Mouse (Mus musculus): ENCODE measurements around the gene Cd3e.

DNA sequence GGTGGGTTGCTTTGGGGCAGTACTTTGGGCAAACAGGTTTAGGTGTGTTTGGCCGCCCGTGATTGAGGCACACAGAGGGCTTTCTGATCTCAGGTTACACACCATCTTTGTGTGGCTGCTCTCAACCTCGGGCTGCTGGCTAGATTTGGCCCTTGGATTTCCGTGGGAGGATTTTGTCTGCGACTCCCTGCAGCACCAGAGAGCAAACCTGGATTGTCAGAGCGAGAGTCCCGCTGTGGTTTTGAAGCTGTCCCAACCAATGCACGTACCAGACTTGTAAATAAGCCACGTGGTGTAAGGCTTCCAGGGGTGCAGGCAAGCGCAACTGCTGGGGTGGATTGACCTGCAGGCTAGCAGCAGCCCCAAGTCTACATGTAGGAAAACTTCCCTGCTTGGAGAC is 33.5 kb upstream of the Cd3e start:
- no peak for TF ChIP-seq CTCF (IDR thresholded peaks at IDR 0.05; ENCODE audit: insufficient read depth, low read depth, low read length)
- no peak for TF ChIP-seq POLR2A (IDR thresholded peaks at IDR 0.05; ENCODE audit: insufficient read depth, low read depth, low read length)

Measured in olfactory bulb, adult 2 months (tissue).